ENCODE assay signal across 15 mouse cellular contexts in the genomic region with DNA sequence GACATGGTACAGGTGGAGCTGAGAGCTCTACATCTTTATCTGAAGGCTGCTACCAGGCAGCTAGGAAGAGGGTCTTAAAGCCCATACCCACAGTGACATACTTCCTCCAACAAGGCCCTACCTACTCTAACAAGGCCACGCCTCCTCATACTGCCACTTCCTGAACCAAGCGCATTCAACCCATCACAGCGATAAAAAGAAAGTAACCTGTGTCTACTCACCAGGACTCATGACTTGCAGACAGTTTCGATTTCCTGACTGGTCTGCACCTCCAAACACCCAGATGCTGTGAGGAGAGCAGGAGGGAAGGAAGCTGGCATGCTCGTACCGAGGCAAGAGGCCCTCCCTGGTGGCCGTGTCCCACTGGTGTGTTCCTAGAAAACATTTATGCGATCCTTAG. TPM values are rescaled to one million over a fixed set of nuclear protein-coding genes. Genes with fewer than 3 reads are reported as not detected.
DNase-seq lines count a peak whose midpoint lies in the region; ATAC-seq lines count a peak whose summit lies in the region.
"Had no signal": no experiment of that assay in that cellular context is flagged by ENCODE, and none has a peak within 500 bp of the region (broad histone marks: within the 10 kb centered on the region; RNA-seq: fewer than 3 reads in every experiment).

No protein-coding gene starts in this region.

- no peak overlapping the region for H3K4me2 ChIP-seq in liver, embryonic 13.5 days
- H3K4me2 ChIP-seq in neural tube, embryonic 15.5 days = no peak overlapping the region
- no peak overlapping the region for H3K4me2 ChIP-seq in forebrain, embryonic 12.5 days
- H3K4me2 ChIP-seq: neural tube, embryonic 12.5 days had no signal

- ATAC-seq in liver, embryonic 13.5 days (ENCODE audit: low read depth) = no peak
- ATAC-seq in neutrophil, adult 5-6 weeks (ENCODE audit: extremely low read depth, insufficient number of reproducible peaks, low FRiP score, poor library complexity, severe bottlenecking) = peak; percentile 93
- ATAC-seq in neural tube, embryonic 15.5 days (ENCODE audit: low FRiP score) = no peak
- no peak for ATAC-seq in forebrain, embryonic 12.5 days (ENCODE audit: low FRiP score)

- H3K4me3 ChIP-seq in liver, embryonic 13.5 days (replicated peaks) = no peak overlapping the region
- no peak overlapping the region for H3K4me3 ChIP-seq in neural tube, embryonic 15.5 days (replicated peaks)
- no peak overlapping the region for H3K4me3 ChIP-seq in forebrain, embryonic 12.5 days (replicated peaks)
- H3K4me3 ChIP-seq: neural tube, embryonic 12.5 days had no signal

- no peak overlapping the region for H3K9ac ChIP-seq in liver, embryonic 13.5 days
- H3K9ac ChIP-seq in neural tube, embryonic 15.5 days (replicated peaks) = no peak overlapping the region
- no peak overlapping the region for H3K9ac ChIP-seq in forebrain, embryonic 12.5 days
- H3K9ac ChIP-seq: neural tube, embryonic 12.5 days had no signal

- no peaks in the 10 kb centered on the region for H3K9me3 ChIP-seq in liver, embryonic 13.5 days (replicated peaks)
- no peaks in the 10 kb centered on the region for H3K9me3 ChIP-seq in neural tube, embryonic 15.5 days (replicated peaks)
- H3K9me3 ChIP-seq in forebrain, embryonic 12.5 days = no peaks in the 10 kb centered on the region
- H3K9me3 ChIP-seq: neural tube, embryonic 12.5 days had no signal

- 65% methylated on average over 8 of the region's 8 CpGs for WGBS in liver, embryonic 13.5 days (ENCODE audit: insufficient replicate concordance)
- WGBS in neural tube, embryonic 15.5 days = 97% methylated on average over 8 of the region's 8 CpGs
- WGBS in forebrain, embryonic 12.5 days = 90% methylated on average over 8 of the region's 8 CpGs

- H3K36me3 ChIP-seq in liver, embryonic 13.5 days = peaks cover 60% of the 10 kb centered on the region
- peaks cover 30% of the 10 kb centered on the region for H3K36me3 ChIP-seq in neural tube, embryonic 15.5 days
- H3K36me3 ChIP-seq in forebrain, embryonic 12.5 days (replicated peaks) = peaks cover 32% of the 10 kb centered on the region

- peak; percentile 25 for DNase-seq in lung, postnatal 25 days (ENCODE audit: low spot score)
- DNase-seq in lung, postnatal 4 days = no peak
- no peak for DNase-seq in liver, embryonic 13.5 days
- DNase-seq in thymus, postnatal 36 days = peak; percentile 57 to 74
- no peak for DNase-seq in left cerebral cortex, adult 18-20 months (ENCODE audit: low spot score in 2 of 2)
- DNase-seq: cerebellum, postnatal 36 days; heart, postnatal 14 days; kidney, adult 18-20 months; right cerebral cortex, adult 18-20 months had no signal

- no peaks in the 10 kb centered on the region for H3K27me3 ChIP-seq in liver, embryonic 13.5 days
- no peaks in the 10 kb centered on the region for H3K27me3 ChIP-seq in neural tube, embryonic 15.5 days (replicated peaks)
- no peaks in the 10 kb centered on the region for H3K27me3 ChIP-seq in forebrain, embryonic 12.5 days
- H3K27me3 ChIP-seq: neural tube, embryonic 12.5 days had no signal

- 0 out of 2 replicates have a peak, but pooled peaks cover 3% of the 10 kb centered on the region for H3K4me1 ChIP-seq in liver, embryonic 13.5 days (replicated peaks)
- H3K4me1 ChIP-seq in neural tube, embryonic 15.5 days = no peaks in the 10 kb centered on the region
- H3K4me1 ChIP-seq in forebrain, embryonic 12.5 days = no peaks in the 10 kb centered on the region
- H3K4me1 ChIP-seq: neural tube, embryonic 12.5 days had no signal

- H3K27ac ChIP-seq in liver, embryonic 13.5 days = 0 out of 2 replicates have a peak overlapping the region, but pooled peaks have one; percentile 30
- no peak overlapping the region for H3K27ac ChIP-seq in neural tube, embryonic 15.5 days (replicated peaks)
- H3K27ac ChIP-seq in forebrain, embryonic 12.5 days = no peak overlapping the region
- H3K27ac ChIP-seq: neural tube, embryonic 12.5 days had no signal

RNA-seq across cellular contexts. Expression of gene Rabepk, which starts 9.4 kb away (rescaled TPM):
- 30.6 and 31.1 TPM in 2 replicates for polyA plus RNA-seq in liver, embryonic 13.5 days (2015; fragmentation: Nextera tagmentation; extraction: Ambion mirVana)
- 9.7 and 16.6 TPM in 2 replicates for total RNA-seq in neutrophil, adult 5-6 weeks (2017)
- polyA plus RNA-seq in neural tube, embryonic 15.5 days (2015; fragmentation: Nextera tagmentation; extraction: Ambion mirVana) = 23.2 and 31.7 TPM in 2 replicates
- 23.3 and 23.4 TPM in 2 replicates for polyA plus RNA-seq in forebrain, embryonic 12.5 days (2016; fragmentation: Nextera tagmentation; extraction: Ambion mirVana)
- total RNA-seq in left cerebral cortex, adult 18-20 months (2021) = 10 to 100 TPM; 32.7 to 36.6 TPM

RNA-seq across cellular contexts. Expression of gene Hspa5, which starts 18.5 kb away (rescaled TPM):
- 533 and 680 TPM in 2 replicates for polyA plus RNA-seq in liver, embryonic 13.5 days (2015; fragmentation: Nextera tagmentation; extraction: Ambion mirVana)
- total RNA-seq in neutrophil, adult 5-6 weeks (2017) = 603 and 618 TPM in 2 replicates
- polyA plus RNA-seq in neural tube, embryonic 15.5 days (2015; fragmentation: Nextera tagmentation; extraction: Ambion mirVana) = 475 and 549 TPM in 2 replicates
- polyA plus RNA-seq in forebrain, embryonic 12.5 days (2016; fragmentation: Nextera tagmentation; extraction: Ambion mirVana) = 571 and 599 TPM in 2 replicates
- 100 to 1,000 TPM; 342 to 419 TPM for total RNA-seq in left cerebral cortex, adult 18-20 months (2021)

RNA-seq across cellular contexts. Expression of gene Gapvd1, which starts 35.2 kb away (rescaled TPM):
- 75.0 and 86.9 TPM in 2 replicates for polyA plus RNA-seq in liver, embryonic 13.5 days (2015; fragmentation: Nextera tagmentation; extraction: Ambion mirVana)
- 118 and 132 TPM in 2 replicates for total RNA-seq in neutrophil, adult 5-6 weeks (2017)
- polyA plus RNA-seq in neural tube, embryonic 15.5 days (2015; fragmentation: Nextera tagmentation; extraction: Ambion mirVana) = 102 and 105 TPM in 2 replicates
- 123 and 134 TPM in 2 replicates for polyA plus RNA-seq in forebrain, embryonic 12.5 days (2016; fragmentation: Nextera tagmentation; extraction: Ambion mirVana)
- total RNA-seq in left cerebral cortex, adult 18-20 months (2021) = 100 to 1,000 TPM; 102 to 107 TPM

RNA-seq across cellular contexts. Expression of gene Fbxw2, which starts 35.8 kb away (rescaled TPM):
- 57.7 and 61.5 TPM in 2 replicates for polyA plus RNA-seq in liver, embryonic 13.5 days (2015; fragmentation: Nextera tagmentation; extraction: Ambion mirVana)
- total RNA-seq in neutrophil, adult 5-6 weeks (2017) = 94.5 and 100 TPM in 2 replicates
- 101 and 102 TPM in 2 replicates for polyA plus RNA-seq in neural tube, embryonic 15.5 days (2015; fragmentation: Nextera tagmentation; extraction: Ambion mirVana)
- polyA plus RNA-seq in forebrain, embryonic 12.5 days (2016; fragmentation: Nextera tagmentation; extraction: Ambion mirVana) = 83.9 and 90.2 TPM in 2 replicates
- 10 to 100 TPM; 89.3 to 94.3 TPM for total RNA-seq in left cerebral cortex, adult 18-20 months (2021)

RNA-seq across cellular contexts. Expression of gene Gm34653, which starts 42.5 kb away (rescaled TPM):
- 0.08 TPM in 1 of 2 replicates, not detected in the other for polyA plus RNA-seq in liver, embryonic 13.5 days (2015; fragmentation: Nextera tagmentation; extraction: Ambion mirVana)
- not detected in 2 replicates for total RNA-seq in neutrophil, adult 5-6 weeks (2017)
- polyA plus RNA-seq in neural tube, embryonic 15.5 days (2015; fragmentation: Nextera tagmentation; extraction: Ambion mirVana) = not detected in 2 replicates
- polyA plus RNA-seq in forebrain, embryonic 12.5 days (2016; fragmentation: Nextera tagmentation; extraction: Ambion mirVana) = not detected in 2 replicates
- under 1 TPM in 1 of 2 experiments, not detected in 1; 0.21 TPM for total RNA-seq in left cerebral cortex, adult 18-20 months (2021)
- total RNA-seq: heart, postnatal 14 days; left cerebral cortex, postnatal 36 days had no signal
- polyA plus RNA-seq: neural tube, embryonic 12.5 days; stomach, embryonic 16.5 days had no signal

Comparison
In these comparisons a context has a peak if more than half of its experiments do, and no peak if none do; other contexts are left out.
1. DNase-seq: peak in lung, postnatal 25 days (single experiment) and thymus, postnatal 36 days (2 of 2); none in lung, postnatal 4 days (0 of 2), liver, embryonic 13.5 days (single experiment) and left cerebral cortex, adult 18-20 months (0 of 2).